Mouse (Mus musculus) neural tube, embryonic 13.5 days (tissue): Measurements from ENCODE around the gene Ctbp2. TPM values are rescaled to one million over a fixed set of nuclear protein-coding genes. Genes with fewer than 3 reads are reported as not detected.
A peak's percentile ranks its signal among the peaks of the same experiment; 100 is the strongest.

Source experiments
- ATAC-seq: fragments of 200-750 bp; cut with Nextera tagmentation; 2 replicates; pipeline ENCODE4 v1.8.0; 2017; ENCODE audit warnings: low read depth, mild to moderate bottlenecking, moderate TSS enrichment, moderate library complexity
- H3K27ac ChIP-seq: fragments of 300-500 bp; sonication (generic); replicated peaks from 2 replicates; pipeline ENCODE4 v1.5.1; 2015; ENCODE audit warnings: moderate library complexity, mild to moderate bottlenecking, inconsistent platforms
- H3K27me3 ChIP-seq: fragments of 300-500 bp; sonication (generic); 2 replicates; pipeline ENCODE4 v1.6.1; 2015; ENCODE audit warnings: mild to moderate bottlenecking, inconsistent platforms
- H3K36me3 ChIP-seq: fragments of 300-500 bp; sonication (generic); 2 replicates; pipeline ENCODE4 v1.6.1; 2015; ENCODE audit warnings: mild to moderate bottlenecking, inconsistent platforms
- H3K4me1 ChIP-seq: fragments of 300-500 bp; sonication (generic); replicated peaks from 2 replicates; pipeline ENCODE4 v1.6.1; 2015; ENCODE audit warnings: inconsistent platforms
- H3K4me2 ChIP-seq: fragments of 300-500 bp; sonication (generic); 2 replicates; pipeline ENCODE4 v1.6.1; 2015; ENCODE audit warnings: inconsistent platforms, mild to moderate bottlenecking, moderate library complexity
- H3K4me3 ChIP-seq: fragments of 300-500 bp; sonication (generic); 2 replicates; pipeline ENCODE4 v1.5.1; 2015; ENCODE audit warnings: mild to moderate bottlenecking, inconsistent platforms
- H3K9ac ChIP-seq: fragments of 300-500 bp; sonication (generic); 2 replicates; pipeline ENCODE4 v1.6.1; 2015; ENCODE audit warnings: moderate library complexity, mild to moderate bottlenecking, inconsistent platforms
- H3K9me3 ChIP-seq: fragments of 300-500 bp; sonication (generic); 2 replicates; pipeline ENCODE4 v1.6.1; 2016; ENCODE audit warnings: inconsistent platforms
- WGBS: fragments of 180-500 bp; shearing (Covaris S2); methylation state at CpG from one replicate; pipeline ENCODE4 v1.1.7; 2015; 5-methylcytosine and 5-hydroxymethylcytosine counted together
- polyA plus RNA-seq: library from polyadenylated mRNA; unstranded; fragments of >200 nt; fragmentation: Nextera tagmentation; extraction: Ambion mirVana; gene quantifications from 2 replicates; pipeline ENCODE4 v1.2.1, GENCODE M21; 2015

The Ctbp2 gene
- polyA plus RNA-seq, 1 experiment from 2014 or later, result 73.1 TPM

DNA sequence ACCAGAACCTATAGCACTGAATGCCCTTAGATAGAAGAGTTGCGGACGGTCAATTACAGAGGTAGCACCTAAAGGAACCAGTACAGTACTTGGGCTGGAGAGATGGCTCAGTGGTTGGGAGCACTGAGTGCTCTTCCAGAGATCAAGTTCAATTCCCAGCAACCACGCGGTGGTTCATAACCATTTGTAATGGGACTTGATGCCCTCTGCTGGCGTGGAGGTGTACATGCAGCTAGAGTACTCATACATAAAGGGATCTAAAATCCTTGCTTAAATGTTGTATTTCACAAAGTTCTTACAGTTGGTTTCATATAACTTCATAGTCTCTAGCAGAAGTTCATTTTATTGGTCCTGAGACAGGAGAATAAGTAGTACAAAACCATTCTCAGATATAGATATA, 9.4 kb upstream of the Ctbp2 start:
- Histone ChIP-seq H3K4me3 (no peak overlapping the region), H3K9me3 (0 out of 2 replicates have a peak, but pooled peaks cover 4% of the 10 kb centered on the region)
- WGBS, result 76% methylated on average over 5 of the region's 5 CpGs

DNA sequence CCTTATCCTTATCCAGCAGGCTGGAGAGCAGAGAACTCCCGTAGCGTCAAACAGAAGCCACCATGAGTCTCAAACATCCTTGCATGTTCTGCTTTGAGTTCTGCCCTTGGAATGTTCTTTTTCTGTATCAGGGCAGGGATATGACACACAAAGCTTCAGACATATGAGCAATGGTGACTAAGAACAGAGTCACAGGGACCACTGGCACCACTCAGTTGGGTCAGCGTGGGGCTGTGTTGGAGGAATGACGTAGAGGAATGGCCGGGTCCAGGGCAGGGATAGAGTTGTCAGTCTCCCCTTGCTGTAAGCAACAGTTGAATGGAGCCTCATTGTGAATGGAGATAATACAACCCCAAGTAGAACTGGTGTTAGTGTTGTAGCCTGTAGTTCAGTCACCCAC, 8.5 kb upstream of the Ctbp2 start:
- Histone ChIP-seq H3K4me2 (no peak overlapping the region), H3K4me3 (no peak overlapping the region), H3K27ac (no peak overlapping the region), H3K9me3 (0 out of 2 replicates have a peak, but pooled peaks cover 6% of the 10 kb centered on the region), H3K9ac (no peak overlapping the region), H3K4me1 (no peaks in the 10 kb centered on the region), H3K36me3 (no peaks in the 10 kb centered on the region), H3K27me3 (no peaks in the 10 kb centered on the region)
- no peak for ATAC-seq
- WGBS, result 94% methylated on average over 5 of the region's 5 CpGs

More for the DNA sequence above, 9.4 kb upstream of the Ctbp2 start:
- Histone ChIP-seq H3K27me3 (no peaks in the 10 kb centered on the region), H3K9ac (no peak overlapping the region), H3K36me3 (no peaks in the 10 kb centered on the region), H3K4me1 (no peaks in the 10 kb centered on the region), H3K4me2 (no peak overlapping the region), H3K27ac (no peak overlapping the region)
- no peak for ATAC-seq

GRCm38 (mm10) chr7:133124701-133125485, 739 bp upstream of the Ctbp2 start:
- no peak; the same call in 1 of the 2 replicates for ATAC-seq
- peak overlapping the region; percentile 94 for H3K4me3 ChIP-seq
- no peaks in the 10 kb centered on the region for H3K36me3 ChIP-seq
- peaks cover 26% of the 10 kb centered on the region for H3K4me1 ChIP-seq
- H3K4me2 ChIP-seq, result peak overlapping the region; percentile 95
- peak overlapping the region; percentile 98; the same call in 1 of the 2 replicates for H3K27ac ChIP-seq
- peaks cover 10% of the 10 kb centered on the region; the same call in 1 of the 2 replicates for H3K27me3 ChIP-seq
- peak overlapping the region; percentile 97 for H3K9ac ChIP-seq
- H3K9me3 ChIP-seq, result 0 out of 2 replicates have a peak, but pooled peaks cover 6% of the 10 kb centered on the region
- 5% methylated on average over 34 of the region's 34 CpGs for WGBS

DNA sequence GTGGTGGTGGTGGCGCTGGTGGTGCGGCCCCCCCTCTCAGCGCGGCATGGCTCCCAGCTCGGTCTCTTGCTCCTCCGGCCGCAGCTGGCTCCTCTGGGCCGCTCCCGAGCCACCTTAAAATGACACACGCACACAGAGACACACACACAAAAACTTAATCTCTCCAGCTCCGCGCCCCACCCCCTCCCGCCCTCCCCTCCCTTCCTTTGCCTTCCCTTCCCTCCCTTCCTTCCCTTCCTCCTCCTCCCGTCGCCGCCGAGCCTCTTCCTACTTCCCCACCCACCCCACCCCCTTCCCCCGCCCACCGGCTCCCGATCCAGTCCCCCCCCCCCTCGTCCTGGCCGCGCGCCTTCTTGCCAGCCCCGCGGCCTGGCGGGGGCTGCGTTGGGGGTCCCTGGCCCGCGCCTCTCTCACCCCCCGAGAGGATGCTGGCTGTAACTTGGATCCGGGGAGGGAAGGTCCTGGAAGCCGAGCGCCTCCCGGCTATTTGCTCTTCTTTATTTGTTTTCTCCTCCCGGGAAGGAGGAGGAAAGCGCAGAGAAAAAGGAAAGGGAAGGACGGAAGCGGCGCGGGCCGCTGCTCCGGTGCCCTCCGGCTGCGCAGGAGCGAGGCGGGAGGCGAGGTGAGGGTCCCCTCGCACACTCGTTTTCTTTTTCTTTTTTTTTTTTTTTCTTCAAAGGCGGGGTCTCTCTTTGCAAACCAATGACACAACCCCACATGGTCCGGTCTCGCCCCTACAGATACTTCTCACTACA, 733 bp downstream of the Ctbp2 start, which contains the start of gene Fgfr2:
Gene Fgfr2 (minus strand): TSS at position 107 of the 755 bp plus-strand sequence.
- 1% methylated on average over 31 of the region's 53 CpGs for WGBS
- peak within 1 kb of the TSS; percentile 94 for H3K4me3 ChIP-seq
- peak within 1 kb of the TSS; percentile 95 for H3K4me2 ChIP-seq
- peaks cover 41% of the 10 kb centered on the region for H3K4me1 ChIP-seq
- no peaks in the 10 kb centered on the region for H3K36me3 ChIP-seq
- H3K27me3 ChIP-seq, result peaks cover 10% of the 10 kb centered on the region; the same call in 1 of the 2 replicates
- peak; percentile 68 for ATAC-seq
- H3K9me3 ChIP-seq, result 0 out of 2 replicates have a peak, but pooled peaks cover under 1% of the 10 kb centered on the region
- H3K9ac ChIP-seq, result peak within 1 kb of the TSS; percentile 97
- peak within 1 kb of the TSS; percentile 98 for H3K27ac ChIP-seq

- Histone ChIP-seq H3K4me3 (peak overlapping the region; percentile 94), H3K9ac (peak overlapping the region; percentile 97), H3K4me1 (peaks cover 49% of the 10 kb centered on the region), H3K36me3 (no peaks in the 10 kb centered on the region), H3K9me3 (no peaks in the 10 kb centered on the region), H3K27me3 (peaks cover 10% of the 10 kb centered on the region; the same call in 1 of the 2 replicates), H3K4me2 (peak overlapping the region; percentile 95), H3K27ac (peak overlapping the region; percentile 98)
- ATAC-seq, result peak; percentile 36
- 1% methylated on average over 91 of the region's 102 CpGs for WGBS
Observed at GRCm38 (mm10) chr7:133122379-133123243, 1.5 kb downstream of the Ctbp2 start.

DNA sequence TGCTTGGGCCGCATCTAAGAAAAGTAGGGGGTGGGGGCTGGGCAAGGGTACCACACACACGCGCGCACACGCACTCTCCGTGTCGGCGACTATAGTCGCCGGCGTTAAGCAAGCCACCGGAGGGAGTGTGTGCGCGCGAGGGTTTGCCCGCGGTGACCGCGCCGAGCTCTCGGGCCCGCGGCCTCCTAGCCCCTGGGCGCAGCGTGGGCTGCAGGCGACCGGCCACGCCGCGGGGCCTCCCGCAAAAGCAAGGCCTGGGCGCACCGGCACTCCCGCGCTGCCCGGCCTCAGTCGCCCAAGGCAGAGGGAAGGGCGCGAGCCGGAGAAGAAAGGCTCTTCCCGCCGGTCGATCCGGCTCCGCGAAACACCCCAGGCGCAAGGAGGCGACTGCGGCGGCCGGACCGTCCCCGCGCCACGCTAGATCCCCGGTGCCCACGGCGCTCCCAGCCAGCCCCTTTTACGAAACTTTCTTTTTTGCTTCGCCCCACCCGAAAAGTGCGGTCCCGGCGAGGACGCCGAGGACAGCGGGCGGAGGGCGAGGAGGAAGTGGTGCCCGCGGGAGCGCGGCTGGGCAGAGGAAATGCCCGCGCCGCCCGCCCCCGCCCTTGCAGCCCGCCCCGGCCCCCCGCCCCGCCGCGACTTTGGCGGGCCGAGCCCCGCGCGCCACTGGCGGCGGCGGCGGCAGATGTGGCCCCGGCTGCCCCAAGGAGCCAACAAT, 2.3 kb downstream of the Ctbp2 start:
- peak; percentile 16; the same call in 1 of the 2 replicates for ATAC-seq
- under 1% methylated on average over 88 of the region's 94 CpGs for WGBS
- Histone ChIP-seq H3K4me3 (peak overlapping the region; percentile 94), H3K36me3 (no peaks in the 10 kb centered on the region), H3K4me2 (peak overlapping the region; percentile 95), H3K27me3 (peaks cover 10% of the 10 kb centered on the region; the same call in 1 of the 2 replicates), H3K9ac (peak overlapping the region; percentile 97), H3K9me3 (no peaks in the 10 kb centered on the region), H3K27ac (peak overlapping the region; percentile 98), H3K4me1 (peaks cover 57% of the 10 kb centered on the region)

- peak overlapping the region; percentile 97 for H3K9ac ChIP-seq
- peaks cover 63% of the 10 kb centered on the region for H3K4me1 ChIP-seq
- no peaks in the 10 kb centered on the region for H3K9me3 ChIP-seq
- peak overlapping the region; percentile 94 for H3K4me3 ChIP-seq
- under 1% methylated on average over 14 of the region's 14 CpGs for WGBS
- peak overlapping the region; percentile 98 for H3K27ac ChIP-seq
- H3K36me3 ChIP-seq, result no peaks in the 10 kb centered on the region
- H3K27me3 ChIP-seq, result peaks cover 5% of the 10 kb centered on the region; the same call in 1 of the 2 replicates
- ATAC-seq, result no peak
- peak overlapping the region; percentile 95 for H3K4me2 ChIP-seq
Observed at GRCm38 (mm10) chr7:133121080-133121607, 3.0 kb downstream of the Ctbp2 start.

GRCm38 (mm10) chr7:133120221-133120751, 3.9 kb downstream of the Ctbp2 start:
- Histone ChIP-seq H3K36me3 (no peaks in the 10 kb centered on the region), H3K9ac (peak overlapping the region; percentile 66), H3K27me3 (peaks cover 1% of the 10 kb centered on the region; the same call in 1 of the 2 replicates), H3K4me2 (peak overlapping the region; percentile 95), H3K27ac (peak overlapping the region; percentile 64), H3K4me3 (peak overlapping the region; percentile 94), H3K4me1 (peaks cover 72% of the 10 kb centered on the region), H3K9me3 (no peaks in the 10 kb centered on the region)
- 2% methylated on average over 15 of the region's 15 CpGs for WGBS
- no peak for ATAC-seq

DNA sequence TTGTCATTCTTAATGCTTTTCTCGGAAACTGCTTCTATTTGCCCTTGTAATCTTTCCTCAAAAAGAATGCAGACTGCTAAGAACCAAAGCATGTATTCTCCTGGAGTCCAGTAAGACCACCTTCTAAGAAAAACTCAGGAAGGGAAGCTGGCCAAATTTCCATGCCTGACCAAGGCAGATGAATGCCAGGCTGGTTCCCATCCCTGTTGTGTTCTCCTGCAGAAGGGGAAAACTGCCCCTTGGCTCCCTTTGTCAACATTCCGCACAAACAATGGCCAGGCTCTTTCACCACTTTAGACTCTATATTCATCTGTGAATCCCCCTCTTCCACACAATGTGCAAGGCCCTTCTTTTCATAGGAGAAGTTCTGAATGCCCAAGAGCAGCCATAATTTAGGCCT, 6.3 kb downstream of the Ctbp2 start:
- H3K27ac ChIP-seq, result peak overlapping the region; percentile 54
- 9% methylated on average over 2 of the region's 2 CpGs for WGBS
- H3K4me3 ChIP-seq, result no peak overlapping the region
- no peak for ATAC-seq
- H3K4me2 ChIP-seq, result peak overlapping the region; percentile 21
- no peaks in the 10 kb centered on the region for H3K9me3 ChIP-seq
- H3K4me1 ChIP-seq, result peaks cover 85% of the 10 kb centered on the region
- peak overlapping the region; percentile 19 for H3K9ac ChIP-seq
- H3K27me3 ChIP-seq, result no peaks in the 10 kb centered on the region
- no peaks in the 10 kb centered on the region for H3K36me3 ChIP-seq

DNA sequence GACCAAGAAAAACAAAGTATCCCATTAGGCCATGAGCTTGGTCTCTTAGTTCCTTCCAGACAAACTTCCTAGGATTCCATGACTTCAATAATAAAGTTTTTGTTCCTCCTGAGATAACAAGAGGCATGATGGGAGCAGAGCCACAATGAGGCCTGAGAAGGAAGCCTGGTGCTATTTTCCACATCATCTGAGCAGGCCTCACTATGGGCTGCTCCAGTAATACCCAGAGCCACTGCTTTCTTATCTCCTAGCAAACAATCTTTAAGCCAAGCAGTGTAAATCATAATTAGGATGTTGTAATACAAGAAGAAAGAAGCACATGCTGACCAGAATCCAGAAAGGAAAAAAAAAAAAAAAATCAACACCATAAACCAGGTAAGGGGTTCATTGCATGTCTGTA, 7.6 kb downstream of the Ctbp2 start:
- Histone ChIP-seq H3K27ac (no peak overlapping the region), H3K4me2 (no peak overlapping the region), H3K36me3 (no peaks in the 10 kb centered on the region), H3K9ac (no peak overlapping the region), H3K27me3 (no peaks in the 10 kb centered on the region), H3K9me3 (no peaks in the 10 kb centered on the region), H3K4me1 (peaks cover 98% of the 10 kb centered on the region), H3K4me3 (no peak overlapping the region)
- ATAC-seq, result no peak
